Mouse (Mus musculus) heart, embryonic 12.5 days (tissue): ENCODE results near the gene Hist1h4n. TPM values are rescaled to one million over a fixed set of nuclear protein-coding genes. Genes with fewer than 3 reads are reported as not detected.
"Not testable (repeated sequence)": the region's sequence is repeated elsewhere in the genome, so short reads cannot be mapped to it uniquely, and the experiment has no call there.

Experiments used
- ATAC-seq: fragments of 200-750 bp; cut with Nextera tagmentation; 2 replicates; pipeline ENCODE4 v1.8.0; 2017; ENCODE audit warnings: moderate TSS enrichment, moderate library complexity; ENCODE audit not compliant: insufficient number of reproducible peaks, low FRiP score
- H3K27ac ChIP-seq: fragments of 300-500 bp; sonication (generic); 2 replicates; pipeline ENCODE4 v1.5.1; 2016; ENCODE audit warnings: mild to moderate bottlenecking, moderate library complexity; ENCODE audit not compliant: poor library complexity, severe bottlenecking
- H3K27me3 ChIP-seq: fragments of 300-500 bp; sonication (generic); replicated peaks from 2 replicates; pipeline ENCODE4 v1.6.1; 2016; ENCODE audit warnings: mild to moderate bottlenecking, moderate library complexity
- H3K36me3 ChIP-seq: fragments of 300-500 bp; sonication (generic); 2 replicates; pipeline ENCODE4 v1.6.1; 2016; ENCODE audit warnings: mild to moderate bottlenecking, moderate library complexity
- H3K4me1 ChIP-seq: fragments of 300-500 bp; sonication (generic); replicated peaks from 2 replicates; pipeline ENCODE4 v1.6.1; 2016; ENCODE audit warnings: mild to moderate bottlenecking
- H3K4me2 ChIP-seq: fragments of 300-500 bp; sonication (generic); 2 replicates; pipeline ENCODE4 v1.6.1; 2016; ENCODE audit warnings: mild to moderate bottlenecking, moderate library complexity
- H3K4me3 ChIP-seq: fragments of 300-500 bp; sonication (generic); 2 replicates; pipeline ENCODE4 v1.5.1; 2016; ENCODE audit warnings: mild to moderate bottlenecking
- H3K9ac ChIP-seq: fragments of 300-500 bp; sonication (generic); 2 replicates; pipeline ENCODE4 v1.6.1; 2016; ENCODE audit warnings: mild to moderate bottlenecking, moderate library complexity
- H3K9me3 ChIP-seq: fragments of 300-500 bp; sonication (generic); replicated peaks from 2 replicates; pipeline ENCODE4 v1.6.1; 2016; ENCODE audit warnings: mild to moderate bottlenecking, moderate library complexity
- WGBS: fragments of 180-500 bp; shearing (Covaris S2); methylation state at CpG from one replicate; pipeline ENCODE4 v1.1.7; 2016; 5-methylcytosine and 5-hydroxymethylcytosine counted together
- polyA plus RNA-seq: library from polyadenylated mRNA; unstranded; fragments of >200 nt; fragmentation: Nextera tagmentation; extraction: Ambion mirVana; gene quantifications from 2 replicates; pipeline ENCODE4 v1.2.1, GENCODE M21; 2016

Gene Hist1h4n
- polyA plus RNA-seq, result 8.4 and 15.5 TPM in 2 replicates

DNA sequence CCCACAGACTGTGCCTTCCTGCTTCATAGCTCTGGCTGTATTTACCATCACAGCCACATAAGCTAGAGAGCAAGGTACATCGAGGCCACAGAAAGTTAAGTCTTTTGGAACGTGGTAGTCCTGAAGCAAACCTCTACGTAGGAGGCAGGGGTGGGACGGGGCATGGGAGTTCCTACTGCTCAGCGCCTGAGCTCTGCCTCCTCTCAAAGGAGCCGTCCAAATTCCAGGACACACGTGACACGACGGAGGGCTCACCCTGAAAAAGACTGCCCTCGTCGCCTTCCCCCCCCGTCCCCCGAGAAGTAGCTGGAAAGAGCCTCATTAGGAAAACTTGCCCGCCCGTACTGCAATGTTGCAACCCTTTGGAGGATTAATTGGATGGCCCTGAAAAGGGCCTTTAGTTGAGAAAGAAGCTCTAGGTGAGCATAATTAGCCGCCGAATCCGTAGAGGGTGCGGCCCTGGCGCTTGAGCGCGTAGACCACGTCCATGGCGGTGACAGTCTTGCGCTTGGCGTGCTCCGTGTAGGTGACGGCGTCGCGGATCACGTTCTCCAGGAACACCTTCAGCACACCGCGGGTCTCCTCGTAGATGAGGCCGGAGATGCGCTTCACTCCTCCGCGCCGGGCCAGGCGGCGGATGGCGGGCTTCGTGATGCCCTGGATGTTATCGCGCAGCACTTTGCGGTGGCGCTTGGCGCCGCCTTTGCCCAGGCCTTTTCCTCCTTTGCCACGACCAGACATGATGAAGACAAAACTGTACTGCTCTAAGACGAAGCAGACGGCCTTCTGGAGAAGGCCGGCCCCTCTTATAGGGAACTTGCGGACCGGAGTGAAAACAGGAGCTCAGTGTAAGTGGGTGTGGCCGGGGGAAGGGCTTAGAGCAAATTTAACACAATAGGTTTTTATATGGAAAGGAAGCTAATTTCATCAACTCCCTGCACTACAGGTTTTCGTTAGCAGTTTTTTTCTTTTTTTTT lies at the start of gene Hist1h4n:
Gene Hist1h4n (minus strand): TSS at position 779 of the 977 bp plus-strand sequence.
- not testable (repeated sequence) for H3K36me3 ChIP-seq, H3K27me3 ChIP-seq, H3K4me1 ChIP-seq, H3K9ac ChIP-seq, H3K9me3 ChIP-seq
- H3K27ac ChIP-seq, result peak within 1 kb of the TSS; percentile 27; the same call in 1 of the 2 replicates
- 0% methylated on average over 25 of the region's 58 CpGs for WGBS
- H3K4me3 ChIP-seq, result peak within 1 kb of the TSS; percentile 23
- H3K4me2 ChIP-seq, result peak within 1 kb of the TSS; percentile 57
- ATAC-seq, result peak; percentile 85

DNA sequence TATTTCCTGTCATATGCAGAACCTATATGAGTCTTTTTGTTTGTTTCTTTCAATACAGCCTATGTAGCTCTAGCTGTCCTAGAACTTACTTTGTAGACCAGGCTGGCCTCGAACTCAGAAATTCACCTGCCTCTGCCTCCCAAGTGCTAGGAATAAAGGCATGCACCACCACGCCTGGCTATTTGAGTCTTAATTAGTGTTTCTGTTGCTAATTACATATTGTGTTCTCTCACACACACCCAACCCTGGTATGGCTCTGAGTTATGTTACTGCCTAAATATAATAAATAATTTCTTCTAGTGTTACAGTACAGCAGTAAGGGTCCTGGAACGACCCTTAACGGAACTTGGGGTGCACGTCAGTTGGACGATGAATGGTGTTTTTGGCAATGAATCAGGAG lies 48.7 kb upstream of the Hist1h4n start:
- no peak overlapping the region for H3K4me2 ChIP-seq
- H3K4me3 ChIP-seq, result no peak overlapping the region
- no peaks in the 10 kb centered on the region for H3K4me1 ChIP-seq
- WGBS, result 79% methylated on average over 6 of the region's 6 CpGs
- H3K9me3 ChIP-seq, result no peaks in the 10 kb centered on the region
- no peak overlapping the region for H3K27ac ChIP-seq
- no peaks in the 10 kb centered on the region for H3K27me3 ChIP-seq
- ATAC-seq, result no peak
- H3K9ac ChIP-seq, result no peak overlapping the region
- no peaks in the 10 kb centered on the region for H3K36me3 ChIP-seq

GRCm38 (mm10) chr13:21865503-21865902 lies 33.5 kb upstream of the Hist1h4n start:
- not testable (repeated sequence) for H3K4me2 ChIP-seq, H3K9ac ChIP-seq, H3K27me3 ChIP-seq, H3K4me3 ChIP-seq, H3K36me3 ChIP-seq, H3K27ac ChIP-seq, ATAC-seq, H3K4me1 ChIP-seq, H3K9me3 ChIP-seq
- WGBS, result 64% methylated on average over 3 of the region's 3 CpGs

GRCm38 (mm10) chr13:21861608-21862007 lies 29.6 kb upstream of the Hist1h4n start:
- Histone ChIP-seq H3K9me3 (no peaks in the 10 kb centered on the region), H3K4me2 (no peak overlapping the region), H3K9ac (no peak overlapping the region), H3K27ac (no peak overlapping the region), H3K4me3 (no peak overlapping the region), H3K36me3 (no peaks in the 10 kb centered on the region), H3K4me1 (no peaks in the 10 kb centered on the region), H3K27me3 (no peaks in the 10 kb centered on the region; the same call in 1 of the 2 replicates)
- 21% methylated on average over 5 of the region's 5 CpGs for WGBS
- no peak for ATAC-seq

- no peaks in the 10 kb centered on the region for H3K36me3 ChIP-seq
- WGBS, result 2% methylated on average over 15 of the region's 15 CpGs
- peak overlapping the region; percentile 59 for H3K4me3 ChIP-seq
- no peaks in the 10 kb centered on the region for H3K27me3 ChIP-seq
- H3K9ac ChIP-seq, result peak overlapping the region; percentile 55
- peak overlapping the region; percentile 66 for H3K4me2 ChIP-seq
- H3K27ac ChIP-seq, result no peak overlapping the region
- no peak; the same call in 1 of the 2 replicates for ATAC-seq
- H3K9me3 ChIP-seq, result no peaks in the 10 kb centered on the region
- H3K4me1 ChIP-seq, result peaks cover 13% of the 10 kb centered on the region
These were observed 23.7 kb upstream of the Hist1h4n start for GRCm38 (mm10) chr13:21855698-21856162.

GRCm38 (mm10) chr13:21855146-21855545 lies 23.1 kb upstream of the Hist1h4n start:
- peak overlapping the region; percentile 66 for H3K4me2 ChIP-seq
- H3K27me3 ChIP-seq, result no peaks in the 10 kb centered on the region
- ATAC-seq, result peak; percentile 84
- H3K4me3 ChIP-seq, result peak overlapping the region; percentile 59
- H3K36me3 ChIP-seq, result no peaks in the 10 kb centered on the region
- H3K27ac ChIP-seq, result no peak overlapping the region
- H3K9ac ChIP-seq, result peak overlapping the region; percentile 55
- H3K4me1 ChIP-seq, result peaks cover 15% of the 10 kb centered on the region
- WGBS, result 1% methylated on average over 11 of the region's 11 CpGs
- H3K9me3 ChIP-seq, result no peaks in the 10 kb centered on the region

DNA sequence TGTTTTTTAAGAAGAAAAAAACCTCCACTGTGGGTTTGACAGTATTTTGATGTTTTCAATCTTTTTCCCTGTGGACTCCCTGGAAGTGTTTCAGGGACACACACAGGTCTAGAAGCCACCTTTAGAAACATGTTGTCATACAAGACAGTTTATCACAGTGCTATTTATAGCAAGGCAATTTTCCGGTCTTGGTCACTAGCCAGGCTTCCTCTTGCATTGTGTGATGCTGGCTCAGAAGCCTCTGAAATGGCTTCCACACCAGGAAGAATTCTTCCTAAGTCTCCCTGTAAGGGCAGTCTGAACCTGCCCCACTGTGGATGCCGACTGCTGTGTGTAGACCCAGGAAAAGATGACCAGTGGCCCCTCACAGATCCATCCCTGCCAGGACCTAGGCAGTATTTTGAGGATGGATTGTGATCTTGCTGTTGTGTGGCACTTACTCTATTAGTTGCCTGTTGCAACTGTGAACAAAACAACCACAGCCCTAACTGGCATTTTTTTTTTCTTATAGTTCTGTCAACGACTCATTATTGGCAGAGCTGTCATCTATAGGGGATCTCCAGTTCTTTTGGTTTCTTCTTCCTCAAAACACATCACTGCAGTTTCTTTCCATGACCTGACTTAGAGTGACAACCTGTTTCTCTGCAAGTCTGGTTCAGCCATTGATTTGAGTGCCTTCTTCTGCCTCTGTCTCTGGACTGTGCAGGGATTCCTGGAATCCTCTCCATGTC lies 20.4 kb upstream of the Hist1h4n start:
- Histone ChIP-seq H3K36me3 (no peaks in the 10 kb centered on the region), H3K27ac (peak overlapping the region; percentile 62), H3K4me2 (peak overlapping the region; percentile 21; the same call in 1 of the 2 replicates), H3K4me3 (no peak overlapping the region), H3K4me1 (peaks cover 15% of the 10 kb centered on the region), H3K9me3 (no peaks in the 10 kb centered on the region), H3K9ac (no peak overlapping the region), H3K27me3 (no peaks in the 10 kb centered on the region)
- WGBS, result 37% methylated on average over 3 of the region's 3 CpGs
- 0 out of 2 replicates have a peak, but pooled peaks have one; percentile 13 for ATAC-seq

DNA sequence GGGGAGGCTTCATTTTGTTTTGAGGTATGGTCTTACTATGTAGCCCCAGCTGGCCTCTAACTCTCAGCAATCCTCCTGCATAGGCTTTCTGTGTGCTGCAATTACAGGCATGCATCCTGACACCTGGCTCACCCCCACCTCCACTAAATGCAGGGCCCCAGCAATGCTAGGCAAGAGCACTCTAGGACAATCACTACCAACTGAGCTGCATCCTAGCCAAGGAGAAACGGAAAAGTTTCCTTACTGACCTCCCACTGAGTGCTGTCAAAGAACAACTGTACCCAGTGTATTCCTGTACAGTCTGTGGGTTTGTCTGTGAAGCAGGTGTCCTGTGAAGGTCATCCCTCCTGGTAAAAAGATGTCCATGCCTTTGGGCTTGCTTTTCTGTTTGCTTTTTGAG lies 18.7 kb upstream of the Hist1h4n start:
- H3K4me3 ChIP-seq, H3K4me2 ChIP-seq, H3K27me3 ChIP-seq, H3K27ac ChIP-seq, H3K36me3 ChIP-seq, H3K9me3 ChIP-seq, H3K9ac ChIP-seq, ATAC-seq: not testable (repeated sequence)
- H3K4me1 ChIP-seq, result peaks cover 15% of the 10 kb centered on the region
- WGBS, result 38% methylated on average over 1 of the region's 1 CpGs

- Histone ChIP-seq H3K4me3 (no peak overlapping the region), H3K27me3 (no peaks in the 10 kb centered on the region), H3K9me3 (no peaks in the 10 kb centered on the region), H3K36me3 (no peaks in the 10 kb centered on the region), H3K4me1 (peaks cover 12% of the 10 kb centered on the region), H3K9ac (no peak overlapping the region), H3K4me2 (no peak overlapping the region), H3K27ac (no peak overlapping the region)
- WGBS, result 22% methylated on average over 8 of the region's 8 CpGs
- ATAC-seq, result no peak
These were observed 15.9 kb upstream of the Hist1h4n start for GRCm38 (mm10) chr13:21847883-21848282.

- not testable (repeated sequence) for H3K9me3 ChIP-seq, H3K9ac ChIP-seq, H3K27me3 ChIP-seq, H3K27ac ChIP-seq, H3K36me3 ChIP-seq, H3K4me2 ChIP-seq, H3K4me1 ChIP-seq, H3K4me3 ChIP-seq, ATAC-seq
These were observed 14.4 kb upstream of the Hist1h4n start for GRCm38 (mm10) chr13:21846356-21846755.

DNA sequence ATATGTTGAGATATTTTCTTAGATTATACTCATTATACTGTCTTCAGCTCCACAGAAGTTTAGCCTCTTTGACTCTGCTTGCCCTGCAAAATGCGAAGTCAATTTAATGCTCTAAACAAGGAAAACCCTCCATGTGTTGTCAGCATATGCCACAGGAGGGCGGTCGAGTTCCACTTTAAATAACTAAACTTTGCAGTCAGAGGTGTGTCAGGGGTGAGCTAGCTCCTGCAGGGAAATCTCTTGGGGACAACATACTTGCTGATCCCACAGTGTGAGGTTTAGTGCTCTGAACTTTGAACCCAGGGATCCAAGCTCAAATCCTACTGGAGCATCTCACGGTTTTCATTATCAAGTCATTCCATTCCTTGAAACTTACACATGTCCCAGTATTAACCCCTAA lies 8.5 kb upstream of the Hist1h4n start:
- H3K9me3 ChIP-seq, result not testable (repeated sequence)
- ATAC-seq, result peak; percentile 68

More for the DNA sequence above, 8.5 kb upstream of the Hist1h4n start:
- not testable (repeated sequence) for H3K4me1 ChIP-seq, H3K27me3 ChIP-seq, H3K27ac ChIP-seq, H3K9ac ChIP-seq, H3K4me3 ChIP-seq, H3K4me2 ChIP-seq, H3K36me3 ChIP-seq
- WGBS, result no CpG with 5 or more reads among the region's 4 CpGs
